Mouse (Mus musculus): ENCODE data around the gene Tcf19.

- TF ChIP-seq ZNF384 (IDR thresholded peaks at IDR 0.05; ENCODE audit: low read depth, low read length): no peak
- TF ChIP-seq EP300 (IDR thresholded peaks at IDR 0.05; ENCODE audit: low read length): no peak
- TF ChIP-seq ZC3H11A (IDR thresholded peaks at IDR 0.05; ENCODE audit: low read depth, low read length): no peak
- peak; percentile 94 to 99 for TF ChIP-seq CTCF (conservative IDR thresholded peaks at IDR 0.05 in 1 of 2, IDR thresholded peaks at IDR 0.05 in 1 of 2; ENCODE audit: low read depth in 2 of 2, low read length in 2 of 2)
- no peak for TF ChIP-seq MAFK (IDR thresholded peaks at IDR 0.05; ENCODE audit: insufficient replicate concordance, low read length)
- no peak for TF ChIP-seq UBTF (IDR thresholded peaks at IDR 0.05; ENCODE audit: low read depth, low read length)
- TF ChIP-seq POLR2A (IDR thresholded peaks at IDR 0.05; ENCODE audit: low read depth, low read length): no peak
- TF ChIP-seq IRF4 (IDR thresholded peaks at IDR 0.05; ENCODE audit: low read depth, low read length): peak; percentile 45; the same call in 1 of the 2 replicates
- no peak for TF ChIP-seq ZMIZ1 (IDR thresholded peaks at IDR 0.05; ENCODE audit: low read depth, low read length)
- TF ChIP-seq TCF12 (IDR thresholded peaks at IDR 0.05; ENCODE audit: low read depth, low read length): no peak
Observed at GRCm38 (mm10) chr17:35556812-35557211, 40.2 kb upstream of the Tcf19 start.

Data from CH12.LX (cell line).